Mouse (Mus musculus): Measurements from ENCODE around the gene Gm38655. TPM values are rescaled to one million over a fixed set of nuclear protein-coding genes. Genes with fewer than 3 reads are reported as not detected.
"Not testable (repeated sequence)": the region's sequence is repeated elsewhere in the genome, so short reads cannot be mapped to it uniquely, and the experiment has no call there.

Gene Gm38655
- total RNA-seq, 4 experiments from 2014 or later, result not detected

DNA sequence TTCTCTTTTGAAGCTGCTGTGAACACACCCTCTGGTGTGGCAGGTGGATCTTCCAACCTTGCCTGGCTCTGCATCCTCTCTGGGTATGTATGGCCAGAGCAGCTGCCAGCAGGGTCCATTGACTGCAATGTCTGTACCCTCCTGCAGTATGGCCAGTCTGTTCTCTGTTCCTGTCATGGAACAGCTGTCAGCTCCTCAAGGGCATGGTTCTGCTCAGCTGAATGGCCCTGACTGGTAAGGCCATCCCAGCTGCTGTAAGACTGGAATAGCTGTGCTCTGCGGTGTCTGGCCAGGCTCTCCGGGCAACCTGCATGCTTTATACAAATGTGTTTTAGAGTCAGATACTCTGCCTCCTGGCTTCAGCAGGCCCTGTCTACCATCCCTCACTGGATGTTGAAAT is 5.6 kb downstream of the Gm38655 start:
- DNase-seq (ENCODE audit: low spot score), result no peak

DNA sequence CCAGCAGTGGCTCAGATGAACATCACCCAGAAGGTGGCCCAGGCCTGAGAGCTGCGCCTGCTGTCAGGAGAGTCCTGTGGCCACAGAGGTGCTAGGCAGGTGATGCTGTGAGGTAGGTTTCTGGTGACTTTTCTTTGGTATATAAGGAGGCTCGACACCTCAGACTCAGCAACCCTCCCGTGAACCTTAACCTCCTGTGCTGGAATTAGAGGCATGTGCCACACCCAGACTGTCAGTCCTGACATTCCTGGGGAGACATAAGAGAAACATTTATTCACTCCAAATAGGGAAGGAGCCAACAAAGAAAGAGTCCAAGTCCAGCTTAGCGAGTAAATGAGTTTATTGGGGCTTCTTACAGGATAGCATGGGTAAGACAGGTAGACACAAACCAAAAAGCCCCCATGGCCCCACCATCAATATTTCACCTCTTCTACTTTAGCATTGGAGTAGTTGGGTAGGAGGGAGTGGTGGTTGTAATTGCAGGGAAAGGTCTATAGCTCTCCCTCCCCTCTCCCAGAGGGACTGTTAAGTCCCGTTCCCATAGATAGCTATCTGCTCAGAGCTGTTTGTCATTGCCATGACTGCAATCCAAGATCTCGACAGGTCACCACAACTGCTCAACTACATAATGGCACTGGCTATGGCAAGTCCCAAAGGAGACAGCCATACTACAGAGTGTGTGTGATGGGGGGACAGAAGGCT is 9.2 kb downstream of the Gm38655 start:
- no peak for DNase-seq (ENCODE audit: low spot score)

DNA sequence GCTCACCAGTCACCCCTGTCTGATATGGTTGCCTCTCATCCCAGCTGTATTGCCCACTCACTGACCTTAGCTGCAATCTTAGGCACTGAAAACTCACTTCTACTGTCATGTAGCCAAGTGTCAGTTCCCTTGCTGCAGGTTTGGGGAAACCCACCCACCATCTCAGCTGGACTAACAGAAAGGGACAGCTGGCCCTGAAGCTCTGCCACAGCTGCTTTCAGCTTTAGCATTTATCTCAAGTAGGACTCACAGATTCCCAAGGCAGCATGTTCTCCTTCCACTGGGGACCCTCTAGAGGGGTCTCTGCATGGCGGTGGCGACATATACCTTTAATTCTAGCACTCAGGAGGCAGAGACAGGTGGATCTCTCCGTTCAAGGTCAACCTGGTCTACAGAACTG is 10.5 kb downstream of the Gm38655 start:
- no peak for DNase-seq (ENCODE audit: low spot score)

DNA sequence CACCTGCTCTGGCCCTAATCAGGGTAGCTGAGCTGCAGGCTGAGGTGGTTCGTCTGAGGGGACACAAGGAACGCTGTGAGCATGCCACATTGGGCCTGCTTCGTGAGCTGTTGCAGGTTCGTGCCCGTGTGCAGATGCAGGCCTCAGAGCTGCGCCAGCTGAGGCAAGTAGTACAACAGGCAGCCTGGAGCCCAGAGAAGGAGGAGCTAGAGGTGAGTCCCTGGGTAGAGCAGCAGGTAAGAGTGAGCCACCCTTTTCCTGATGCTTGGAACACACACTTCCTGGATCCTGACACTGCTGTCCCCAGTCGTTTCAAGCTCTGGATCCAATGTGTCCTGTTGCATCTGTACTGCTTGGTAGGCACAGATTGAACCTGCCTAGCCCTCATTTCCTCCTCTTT is 11.9 kb downstream of the Gm38655 start:
- DNase-seq (ENCODE audit: low spot score), result no peak

DNA sequence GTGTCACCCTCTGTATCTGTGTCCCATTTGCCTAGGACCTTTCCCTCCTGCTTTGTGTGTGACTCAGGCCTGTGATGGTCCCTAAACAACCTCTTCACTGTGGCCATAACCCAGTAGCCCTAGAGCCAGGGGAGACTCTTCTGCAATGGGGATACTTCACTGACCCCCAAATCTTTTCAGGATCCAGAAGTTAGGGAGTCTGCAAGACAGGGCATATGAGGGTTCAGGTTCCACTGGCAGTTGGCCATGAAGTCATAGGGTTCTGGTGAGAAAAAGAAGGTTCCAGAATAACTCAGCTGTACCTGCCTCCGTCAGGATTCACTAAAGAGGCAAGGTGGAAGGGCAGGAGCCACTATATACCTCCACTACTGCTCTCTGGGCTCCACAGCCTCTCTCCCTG is 13.1 kb downstream of the Gm38655 start, which contains the start of gene Ccdc154:
Gene Ccdc154, plus strand, starts transcription at position 301 of the 400 bp plus-strand sequence.
- DNase-seq (ENCODE audit: low spot score), result no peak

DNA sequence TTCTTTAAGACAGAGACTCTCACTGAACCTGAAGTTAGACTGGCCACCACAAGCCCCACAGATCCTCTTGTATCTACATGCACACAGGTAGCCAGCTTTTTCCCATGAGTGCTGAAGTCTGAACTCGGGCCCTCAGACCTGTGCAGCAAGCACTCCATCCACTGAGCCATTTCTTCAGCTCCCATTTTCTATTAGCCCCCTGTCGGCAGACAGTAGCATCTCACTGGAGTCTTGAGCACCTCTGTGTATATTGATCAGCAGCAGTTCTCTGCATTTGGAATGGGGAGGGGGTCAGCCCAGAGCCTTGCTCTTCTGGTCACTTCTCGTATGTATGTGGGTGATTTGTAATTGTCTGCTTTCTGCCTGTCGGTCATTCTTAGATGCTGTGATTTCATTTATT is 35.3 kb downstream of the Gm38655 start:
- no peak for DNase-seq (ENCODE audit: low spot score)

DNA sequence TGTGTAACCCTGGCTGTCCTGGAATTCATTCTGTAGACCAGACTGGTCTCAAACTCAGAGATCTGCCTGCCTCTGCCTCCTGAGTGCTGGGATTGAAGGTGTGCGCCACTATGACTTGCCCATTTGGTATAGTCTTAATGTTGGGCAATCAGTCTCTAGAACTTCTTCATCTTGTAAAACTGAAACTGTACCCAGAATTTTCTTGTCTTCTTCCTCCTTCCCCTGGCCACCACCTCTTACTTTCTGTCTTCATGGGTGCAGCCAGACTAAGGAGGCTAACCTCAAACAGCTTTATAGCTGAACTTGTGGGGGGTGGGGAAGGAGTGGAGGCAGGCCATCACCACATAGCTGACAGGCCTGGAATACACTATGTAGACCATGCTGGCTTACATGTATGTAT is 36.5 kb downstream of the Gm38655 start:
- DNase-seq (ENCODE audit: low spot score), result no peak

DNA sequence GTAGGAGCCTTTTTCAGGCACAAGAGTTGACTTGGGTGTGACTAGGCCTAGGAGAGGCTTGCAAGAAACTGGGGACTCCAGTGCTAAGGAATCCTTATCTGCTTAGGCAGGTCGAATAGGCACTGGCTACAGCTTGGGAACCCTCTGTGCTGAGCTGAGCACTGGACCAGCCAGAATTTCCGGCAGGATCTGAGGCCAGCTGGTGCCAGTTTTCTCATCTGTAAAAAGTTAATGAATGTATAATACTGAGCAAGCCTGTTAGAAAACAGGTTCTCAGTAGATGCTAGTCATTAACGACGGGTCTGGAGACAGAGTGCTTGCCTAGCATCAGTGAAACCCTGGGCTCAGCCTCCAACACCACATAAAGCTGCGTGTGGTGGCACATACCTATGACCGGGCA is 39.6 kb downstream of the Gm38655 start:
- no peak for DNase-seq (ENCODE audit: low spot score)

DNA sequence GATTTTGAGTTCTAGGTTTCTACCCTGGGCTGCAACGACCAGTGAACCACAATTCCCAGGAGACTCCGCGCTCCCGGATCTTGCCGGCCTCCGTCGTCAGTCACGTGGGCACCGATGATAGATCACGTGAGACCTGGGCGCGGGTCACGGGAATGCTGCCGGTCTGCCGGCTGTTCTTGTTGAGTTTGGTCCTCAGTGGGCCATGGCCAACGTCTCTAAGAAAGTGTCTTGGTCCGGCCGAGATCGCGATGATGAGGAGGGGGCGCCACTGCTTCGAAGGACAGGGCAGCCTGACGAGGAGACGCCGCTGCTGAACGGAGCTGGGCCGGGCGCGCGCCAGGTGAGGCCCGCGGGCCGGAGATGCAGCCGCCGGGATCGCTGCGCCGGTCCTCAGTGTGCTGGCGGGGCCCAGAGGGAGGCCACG is 42.0 kb downstream of the Gm38655 start, which contains the start of gene Clcn7:
Gene Clcn7, plus strand, starts transcription at position 117 of the 424 bp plus-strand sequence.
- DNase-seq (ENCODE audit: low spot score), result peak; percentile 96

DNA sequence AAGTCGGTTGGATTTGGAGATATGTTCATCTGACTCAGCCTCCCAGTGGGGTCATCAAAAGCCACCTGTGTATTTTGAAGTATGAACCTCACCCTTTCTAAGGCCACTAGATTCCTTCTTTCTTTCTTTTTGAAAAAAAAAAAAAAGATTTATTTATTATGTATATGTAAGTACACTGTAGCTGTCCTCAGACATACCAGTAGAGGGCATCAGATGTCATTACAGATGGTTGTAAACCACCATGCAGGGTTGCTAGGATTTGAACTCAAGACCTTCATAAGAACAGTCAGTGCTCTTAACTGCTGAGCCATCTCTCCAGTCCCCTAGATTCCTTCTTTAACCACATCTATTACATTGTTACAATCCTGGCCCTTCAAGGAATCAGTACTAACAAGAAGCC is 45.2 kb downstream of the Gm38655 start:
- no peak for DNase-seq (ENCODE audit: low spot score)

DNA sequence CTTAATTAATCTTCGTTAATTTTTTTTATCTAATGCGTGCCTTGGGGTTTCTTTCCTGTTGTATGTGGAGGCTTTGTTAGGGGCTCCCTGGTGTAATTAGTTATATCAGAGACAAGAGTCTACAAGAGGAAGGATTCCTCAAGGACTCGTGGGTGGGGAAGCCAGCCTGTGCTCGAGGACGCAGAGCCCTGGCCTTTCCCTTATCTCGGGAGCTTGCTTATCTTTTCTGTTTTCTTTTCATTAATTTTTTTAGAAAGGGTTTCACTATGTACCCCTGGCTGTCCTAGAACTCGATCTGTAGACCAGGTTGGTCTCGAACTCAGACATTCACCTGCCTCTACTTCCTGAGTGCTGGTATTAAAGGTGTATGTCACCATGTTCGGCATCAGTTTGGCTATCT is 47.6 kb downstream of the Gm38655 start:
- DNase-seq (ENCODE audit: low spot score), result no peak

DNA sequence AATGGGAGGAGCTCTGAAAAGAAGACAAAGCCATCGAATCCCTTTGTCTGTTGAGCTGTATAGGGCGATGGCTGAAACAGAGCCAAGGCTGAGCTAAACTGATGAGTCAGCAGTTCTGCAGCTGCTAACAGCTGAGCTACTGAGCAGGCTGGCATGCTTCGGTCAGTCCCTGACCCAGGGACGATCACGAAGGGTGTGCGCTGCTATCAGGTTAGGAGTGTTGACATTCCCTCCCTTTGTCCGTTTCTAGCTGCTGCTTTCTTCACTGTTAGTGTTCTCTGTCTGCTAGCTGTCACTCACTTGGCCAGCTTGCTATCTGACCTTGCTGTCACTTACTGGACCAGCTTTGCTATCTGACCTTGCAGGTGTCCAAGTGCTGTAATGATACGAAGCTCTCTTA is 48.2 kb downstream of the Gm38655 start:
- no peak for DNase-seq (ENCODE audit: low spot score)

DNA sequence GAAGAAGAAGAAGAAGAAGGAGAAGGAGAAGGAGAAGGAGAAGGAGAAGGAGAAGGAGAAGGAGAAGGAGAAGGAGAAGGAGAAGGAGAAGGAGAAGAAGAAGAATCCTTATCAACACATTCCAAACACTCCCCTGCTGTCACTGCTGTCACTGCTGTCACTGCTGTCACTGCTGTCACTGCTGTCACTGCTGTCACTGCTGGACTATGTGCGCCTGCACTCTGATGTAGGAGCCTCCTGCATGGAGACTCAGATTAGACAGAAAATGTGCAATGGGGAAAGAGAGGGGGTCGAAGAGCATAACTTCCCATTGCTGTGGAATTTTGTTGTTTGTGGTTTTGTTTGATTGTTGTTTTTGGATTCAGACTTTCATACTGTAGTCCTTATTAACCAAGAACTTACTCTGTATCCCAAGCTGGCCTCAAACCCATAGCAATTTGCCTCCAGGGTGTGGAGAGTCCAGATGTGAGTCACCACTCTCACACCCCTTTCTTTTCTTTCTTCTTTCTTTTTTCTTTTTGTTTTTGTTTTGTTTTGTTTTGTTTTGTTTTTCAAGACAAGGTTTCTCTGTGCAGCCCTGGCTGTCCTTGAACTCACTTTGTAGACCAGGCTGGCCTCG is 49.7 kb downstream of the Gm38655 start:
- not testable (repeated sequence) for DNase-seq (ENCODE audit: low spot score)

DNA sequence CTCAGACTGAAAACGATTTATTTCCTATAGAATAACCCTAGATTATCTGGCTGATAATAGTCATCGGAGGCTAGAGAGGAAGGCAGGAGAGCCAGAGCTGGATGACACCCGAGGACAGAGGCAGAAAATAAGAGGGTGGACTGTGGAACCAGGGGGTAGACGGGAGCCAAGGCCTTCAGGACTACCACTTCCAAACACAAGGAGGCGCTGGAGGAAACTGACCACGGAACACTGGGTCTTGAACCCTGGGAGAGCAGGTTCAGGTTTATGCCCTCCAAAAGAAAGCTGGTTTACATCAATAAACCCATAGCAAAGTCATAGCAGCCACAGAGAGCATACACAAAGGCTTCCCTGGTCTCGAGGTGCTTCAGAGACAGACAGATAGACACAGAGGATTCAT is 51.3 kb downstream of the Gm38655 start:
- no peak for DNase-seq (ENCODE audit: low spot score)

Other genes starting within 250 kb of the Gm38655 start
- 10 to 100 TPM; 55.0 to 69.0 (median 62.5) TPM for gene Mapk8ip3, start 238.5 kb downstream of the Gm38655 start, total RNA-seq (2022)
- gene Jpt2, start 214.8 kb downstream of the Gm38655 start, total RNA-seq (2022), result 10 to 100 TPM in 2 of 4 experiments, 1 to 10 TPM in 2; 6.4 to 12.8 (median 9.6) TPM
- gene Cramp1l, start 159.7 kb downstream of the Gm38655 start, total RNA-seq (2022), result 10 to 100 TPM in 1 of 4 experiments, 1 to 10 TPM in 3; 9.4 to 11.3 (median 9.6) TPM
- gene Ift140, start 159.4 kb downstream of the Gm38655 start, total RNA-seq (2022), result 1 to 10 TPM; 3.5 to 6.3 (median 4.5) TPM
- gene Tmem204, start 91.9 kb downstream of the Gm38655 start, total RNA-seq (2022), result 10 to 100 TPM; 29.7 to 45.6 (median 39.3) TPM
- 10 to 100 TPM; 10.8 to 15.7 (median 13.5) TPM for gene Telo2, start 59.5 kb downstream of the Gm38655 start, total RNA-seq (2022)
- 1 to 10 TPM; 3.4 to 7.7 (median 4.5) TPM for gene Ptx4, start 54.7 kb downstream of the Gm38655 start, total RNA-seq (2022)
- gene Clcn7, start 42.1 kb downstream of the Gm38655 start, total RNA-seq (2022), result 10 to 100 TPM; 25.7 to 28.2 (median 27.1) TPM
- not detected for gene Ccdc154, start 13.0 kb downstream of the Gm38655 start, total RNA-seq (2022)
- gene BC003965, start 9.1 kb upstream of the Gm38655 start, total RNA-seq (2022), result 10 to 100 TPM; 21.6 to 25.9 (median 22.5) TPM
- gene Unkl, start 12.9 kb upstream of the Gm38655 start, total RNA-seq (2022), result 10 to 100 TPM in 1 of 4 experiments, 1 to 10 TPM in 3; 7.0 to 11.2 (median 7.9) TPM
- 10 to 100 TPM; 11.6 to 17.1 (median 14.5) TPM for gene Gnptg, start 64.7 kb upstream of the Gm38655 start, total RNA-seq (2022)
- 10 to 100 TPM in 1 of 4 experiments, 1 to 10 TPM in 3; 6.2 to 10.5 (median 8.2) TPM for gene Tsr3, start 64.7 kb upstream of the Gm38655 start, total RNA-seq (2022)
- 1 to 10 TPM in 1 of 4 experiments, under 1 TPM in 3; 0.52 to 1.5 (median 0.73) TPM for gene Baiap3, start 80.9 kb upstream of the Gm38655 start, total RNA-seq (2022)
- 10 to 100 TPM; 86.5 to 98.1 (median 89.4) TPM for gene Ube2i, start 99.2 kb upstream of the Gm38655 start, total RNA-seq (2022)
- under 1 TPM in 1 of 4 experiments, not detected in 3; 0.23 TPM for gene Prss34, start 122.9 kb upstream of the Gm38655 start, total RNA-seq (2022)
- not detected for gene Prss28, start 133.2 kb upstream of the Gm38655 start, total RNA-seq (2022)
- gene Prss29, start 143.2 kb upstream of the Gm38655 start, total RNA-seq (2022), result not detected
- gene Tpsab1, start 170.1 kb upstream of the Gm38655 start, total RNA-seq (2022), result under 1 TPM; 0.22 to 0.55 (median 0.39) TPM
- gene Tpsb2, start 190.8 kb upstream of the Gm38655 start, total RNA-seq (2022), result 1 to 10 TPM in 1 of 4 experiments, under 1 TPM in 3; 0.24 to 1.4 (median 0.72) TPM
- gene Tpsg1, start 193.8 kb upstream of the Gm38655 start, total RNA-seq (2022), result not detected